Mouse (Mus musculus): ENCODE data around the gene Kat2b.
"Not testable (repeated sequence)": the region's sequence is repeated elsewhere in the genome, so short reads cannot be mapped to it uniquely, and the experiment has no call there.

Gene Kat2b

GRCm38 (mm10) chr17:53603236-53603635, 36.6 kb downstream of the Kat2b start:
- not testable (repeated sequence) for DNase-seq (ENCODE audit: low spot score)

DNA sequence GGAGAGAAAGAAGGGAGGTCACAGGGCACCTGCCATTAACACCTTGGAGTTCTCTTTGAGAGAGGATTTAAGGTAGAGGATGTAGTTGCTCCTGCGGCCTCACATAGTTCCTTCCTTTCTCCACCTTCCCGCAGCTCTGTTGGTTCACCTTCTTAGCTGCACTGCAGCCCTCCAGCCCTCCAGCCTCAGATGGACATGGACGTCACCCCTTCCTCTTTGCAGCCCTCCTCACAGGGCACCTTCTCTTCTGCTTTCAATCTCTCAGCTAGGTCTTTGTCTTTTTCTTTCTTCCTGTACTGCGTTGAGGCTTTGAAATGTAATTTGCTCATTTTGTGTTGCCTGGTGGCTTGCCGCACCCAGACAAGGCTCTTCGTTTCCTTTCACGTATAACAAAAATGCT, 39.4 kb downstream of the Kat2b start:
- not testable (repeated sequence) for DNase-seq (ENCODE audit: low spot score)

DNA sequence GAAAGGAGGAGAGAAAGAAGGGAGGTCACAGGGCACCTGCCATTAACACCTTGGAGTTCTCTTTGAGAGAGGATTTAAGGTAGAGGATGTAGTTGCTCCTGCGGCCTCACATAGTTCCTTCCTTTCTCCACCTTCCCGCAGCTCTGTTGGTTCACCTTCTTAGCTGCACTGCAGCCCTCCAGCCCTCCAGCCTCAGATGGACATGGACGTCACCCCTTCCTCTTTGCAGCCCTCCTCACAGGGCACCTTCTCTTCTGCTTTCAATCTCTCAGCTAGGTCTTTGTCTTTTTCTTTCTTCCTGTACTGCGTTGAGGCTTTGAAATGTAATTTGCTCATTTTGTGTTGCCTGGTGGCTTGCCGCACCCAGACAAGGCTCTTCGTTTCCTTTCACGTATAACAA, 42.3 kb downstream of the Kat2b start:
- DNase-seq (ENCODE audit: low spot score): not testable (repeated sequence)

DNA sequence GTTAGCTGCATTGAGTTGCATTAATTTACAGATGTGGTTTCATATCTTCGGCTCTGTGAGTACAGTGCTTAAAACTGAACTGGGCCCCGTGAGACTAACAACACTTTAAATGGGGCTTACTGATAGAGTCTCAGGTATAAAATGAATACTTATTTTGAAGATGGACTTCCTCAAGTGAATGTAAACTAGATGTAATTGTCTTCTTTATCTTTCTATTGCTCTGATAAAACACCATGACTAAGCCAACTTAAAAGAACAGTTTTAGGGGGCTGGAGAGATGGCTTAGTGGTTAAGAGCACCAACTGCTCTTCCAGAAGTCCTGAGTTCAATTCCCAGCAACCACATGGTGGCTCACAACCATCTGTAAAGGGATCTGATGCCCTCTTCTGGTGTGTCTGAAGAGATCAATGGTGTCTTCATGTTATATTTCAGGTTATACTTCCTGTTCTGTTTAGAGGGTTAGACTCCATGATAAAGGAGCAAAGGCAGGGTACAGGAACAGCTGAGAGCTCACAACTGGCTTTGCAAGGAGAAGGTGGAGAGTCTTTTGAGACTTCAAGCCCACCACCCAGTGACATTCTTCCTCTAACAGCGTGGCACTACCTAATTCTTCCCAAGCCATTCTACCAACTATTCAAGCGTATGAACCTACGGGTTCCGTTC, 50.8 kb downstream of the Kat2b start:
- no peak for DNase-seq (ENCODE audit: low spot score)

GRCm38 (mm10) chr17:53618369-53618768, 51.7 kb downstream of the Kat2b start:
- no peak for DNase-seq (ENCODE audit: low spot score)

GRCm38 (mm10) chr17:53619391-53619790, 52.7 kb downstream of the Kat2b start:
- DNase-seq (ENCODE audit: low spot score): no peak

DNA sequence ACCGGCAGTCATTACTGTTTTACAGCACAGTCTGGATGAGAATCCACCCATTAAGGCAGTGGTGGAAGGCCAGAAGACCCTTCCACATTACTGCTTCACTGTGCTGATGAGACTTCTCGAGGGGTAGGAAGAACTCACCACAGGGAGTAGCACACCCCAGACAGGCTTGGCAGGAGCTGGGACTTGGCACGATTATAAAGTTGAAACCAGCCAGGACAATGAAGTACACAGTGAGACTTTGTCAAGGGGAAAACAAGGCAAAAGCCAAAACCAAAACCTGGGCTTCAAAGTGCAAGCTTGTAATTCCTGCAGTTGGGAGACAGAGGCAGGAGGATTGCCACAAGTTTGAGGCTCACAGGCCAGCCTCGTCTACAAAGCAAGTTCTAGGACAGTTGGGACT, 54.0 kb downstream of the Kat2b start:
- no peak for DNase-seq (ENCODE audit: low spot score)

GRCm38 (mm10) chr17:53622125-53622524, 55.5 kb downstream of the Kat2b start:
- no peak for DNase-seq (ENCODE audit: low spot score)

DNA sequence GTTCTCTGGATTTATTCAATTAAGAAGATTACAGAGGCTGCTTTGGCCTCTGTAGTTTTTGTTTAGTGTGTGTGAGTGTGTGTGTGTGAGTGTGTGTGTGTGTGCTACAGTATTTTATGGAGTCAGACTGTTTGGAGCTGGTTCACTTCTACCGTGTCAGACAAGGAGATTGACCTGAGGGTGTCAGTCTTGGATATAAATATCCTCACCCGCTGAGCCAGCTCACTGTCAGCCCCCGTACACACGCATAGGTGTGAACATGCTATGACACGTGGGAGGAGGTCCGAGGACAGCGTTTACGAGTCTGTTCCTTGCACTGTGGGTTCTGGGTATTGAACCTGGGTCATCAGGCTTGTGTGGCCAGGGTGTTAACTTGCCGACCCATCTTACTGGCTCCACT, 57.1 kb downstream of the Kat2b start:
- DNase-seq (ENCODE audit: low spot score): no peak

GRCm38 (mm10) chr17:53626160-53626559, 59.5 kb downstream of the Kat2b start:
- no peak for DNase-seq (ENCODE audit: low spot score)

DNA sequence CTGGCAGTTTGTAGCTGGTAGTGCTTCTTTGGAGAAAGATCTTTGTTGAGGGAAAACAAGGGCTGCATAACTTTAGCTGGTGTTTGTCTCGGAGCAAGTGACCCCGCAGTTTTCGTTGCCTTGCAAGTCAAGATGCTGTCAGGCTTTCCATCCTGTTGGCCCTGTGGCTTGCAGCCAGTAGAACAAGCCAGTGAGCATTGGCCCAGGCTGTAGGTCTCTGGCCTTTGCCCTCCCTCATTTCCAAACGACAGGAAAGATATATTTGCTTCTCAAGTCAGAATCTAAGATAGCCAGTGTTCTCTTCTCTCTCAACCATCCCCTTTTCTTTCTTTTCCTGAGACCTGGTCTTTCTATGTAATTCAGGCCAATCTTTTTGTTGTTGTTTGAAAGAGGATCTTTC, 60.8 kb downstream of the Kat2b start:
- DNase-seq (ENCODE audit: low spot score): no peak

DNA sequence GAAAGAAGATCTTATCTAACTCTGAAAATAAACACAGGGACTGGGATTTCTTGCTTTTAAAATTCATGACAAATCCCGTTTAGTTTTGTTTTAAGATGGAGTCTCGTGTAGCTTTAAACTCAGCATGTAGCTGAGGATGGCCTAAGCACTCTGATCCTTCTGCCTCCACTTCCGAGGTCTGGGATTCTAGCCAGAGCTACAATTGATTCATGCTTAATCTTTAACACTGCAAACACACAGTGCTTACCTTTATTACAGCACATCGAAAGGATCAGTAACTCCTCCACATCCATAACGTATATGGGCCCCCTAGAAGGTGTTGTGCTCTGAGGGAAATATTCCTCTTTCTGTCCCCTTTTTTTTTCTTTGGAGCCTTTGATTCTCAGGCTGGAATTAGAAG, 61.5 kb downstream of the Kat2b start:
- DNase-seq (ENCODE audit: low spot score): no peak

DNA sequence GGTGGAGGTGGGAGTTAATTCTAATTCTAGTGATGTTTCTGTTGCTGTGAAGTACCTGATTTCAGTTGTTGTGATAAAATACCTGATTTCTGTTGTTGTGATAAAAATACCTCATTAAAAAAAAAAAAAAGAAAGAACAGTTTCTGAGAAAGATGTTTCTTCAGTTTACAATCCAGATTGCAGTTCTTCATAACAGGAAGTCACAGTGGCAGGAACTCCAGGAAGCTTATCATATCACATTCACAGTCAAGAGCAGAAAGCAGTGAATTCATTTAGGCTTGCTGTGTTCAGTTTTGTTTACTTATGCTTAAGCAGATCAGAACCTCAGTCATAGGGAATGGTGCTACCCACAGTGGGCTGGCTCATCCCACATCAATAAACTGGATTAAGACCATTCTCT, 64.7 kb downstream of the Kat2b start:
- DNase-seq (ENCODE audit: low spot score): no peak

DNA sequence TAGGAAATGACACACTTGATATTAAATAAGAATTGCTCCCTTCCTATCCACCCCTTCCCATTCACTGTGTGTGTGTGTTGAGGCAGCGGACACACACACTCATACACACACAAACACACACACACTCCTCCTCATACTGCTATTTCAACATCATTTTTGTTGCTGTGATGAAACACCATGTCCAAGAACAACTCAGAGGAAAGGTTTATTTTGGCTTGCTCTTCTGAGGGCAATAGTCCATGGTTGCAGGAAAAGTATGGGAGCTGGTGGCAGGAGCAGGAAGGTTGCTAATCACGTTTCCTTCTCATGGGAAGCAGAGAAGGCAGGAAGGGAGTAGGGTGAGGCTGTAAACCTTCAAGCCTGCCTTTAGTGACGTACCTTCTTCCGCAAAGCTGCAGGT, 76.7 kb downstream of the Kat2b start:
- no peak for DNase-seq (ENCODE audit: low spot score)

GRCm38 (mm10) chr17:53650251-53650661, 83.6 kb downstream of the Kat2b start:
- no peak for DNase-seq (ENCODE audit: low spot score)

DNA sequence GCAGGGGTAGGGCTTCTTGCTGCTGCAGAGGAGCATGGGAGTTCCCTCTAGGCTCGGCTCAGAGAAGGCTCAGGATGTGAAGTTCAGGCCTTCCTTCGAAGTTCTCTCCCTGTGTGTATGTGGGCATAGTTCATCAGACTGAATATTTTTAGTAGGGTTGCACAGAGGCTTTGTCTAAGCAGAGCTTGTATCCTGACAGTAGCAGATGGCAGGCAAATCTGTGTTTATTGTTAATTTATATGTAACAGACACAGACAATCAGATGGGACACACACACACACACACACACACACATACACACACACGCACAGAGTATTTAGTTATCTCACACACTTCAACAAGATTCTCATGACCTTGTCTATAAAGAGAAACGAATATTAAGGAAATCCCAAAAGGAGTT, 87.9 kb downstream of the Kat2b start:
- no peak for DNase-seq (ENCODE audit: low spot score)

DNA sequence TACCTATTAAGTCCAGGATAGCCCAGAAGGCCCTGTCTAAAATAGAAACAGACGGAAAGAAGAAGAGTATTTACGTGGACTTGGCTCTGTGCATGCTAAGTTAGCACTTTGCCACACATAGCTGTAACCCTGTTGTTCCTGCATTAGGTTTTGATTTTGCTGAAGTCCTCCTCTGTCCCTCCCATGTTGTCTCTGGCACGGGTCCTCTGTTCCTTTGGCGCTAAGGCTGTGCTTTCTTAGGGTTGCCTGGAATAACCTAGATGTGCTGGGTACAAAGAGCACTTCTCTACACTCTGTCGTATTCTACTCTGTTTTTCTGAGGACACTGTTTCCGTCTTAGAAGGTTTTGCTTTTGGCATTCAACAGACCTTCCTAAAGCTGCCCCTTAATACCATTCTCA, 88.4 kb downstream of the Kat2b start:
- no peak for DNase-seq (ENCODE audit: low spot score)

DNA sequence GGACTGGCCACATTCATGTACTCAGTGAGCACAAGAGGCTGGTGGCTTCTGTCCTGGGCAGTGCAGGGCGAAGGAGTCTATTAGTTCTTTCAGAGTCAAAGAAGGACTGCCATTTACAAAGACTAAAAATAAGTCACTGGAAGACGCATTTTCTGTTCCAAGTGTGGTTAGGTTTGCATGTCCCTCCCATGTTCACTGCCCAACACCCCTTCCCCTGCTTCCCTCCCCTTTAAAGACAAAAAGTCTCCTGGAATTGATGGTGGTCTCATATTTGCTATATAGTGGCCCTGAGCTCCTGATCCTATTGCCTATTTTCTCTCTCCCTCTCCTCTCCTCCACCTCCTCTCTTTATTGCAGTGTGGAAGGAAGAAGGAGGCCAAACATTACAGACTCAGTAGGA, 89.3 kb downstream of the Kat2b start:
- no peak for DNase-seq (ENCODE audit: low spot score)

GRCm38 (mm10) chr17:53656369-53656860, 89.8 kb downstream of the Kat2b start:
- DNase-seq (ENCODE audit: low spot score): no peak

GRCm38 (mm10) chr17:53657391-53657790, 90.7 kb downstream of the Kat2b start:
- not testable (repeated sequence) for DNase-seq (ENCODE audit: low spot score)

DNA sequence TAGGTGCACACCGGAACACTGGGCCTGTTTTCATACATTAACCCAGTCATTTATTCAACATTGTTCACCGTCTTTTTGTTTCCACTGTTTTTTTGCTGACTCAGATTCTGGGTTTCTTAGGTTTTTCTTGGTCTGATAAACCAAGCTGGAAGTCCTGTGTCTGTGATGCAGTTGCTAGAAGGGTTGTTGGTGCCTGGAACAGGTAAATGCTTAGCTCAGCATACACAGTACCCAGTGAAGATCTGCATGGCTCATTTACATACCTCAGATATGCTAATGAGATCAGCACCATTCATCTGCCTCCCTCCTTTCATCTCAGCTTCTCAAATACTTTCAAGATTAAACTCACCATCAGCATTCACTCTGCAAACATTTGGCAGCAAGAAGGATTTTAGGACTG, 92.0 kb downstream of the Kat2b start:
- DNase-seq (ENCODE audit: low spot score): no peak

DNA sequence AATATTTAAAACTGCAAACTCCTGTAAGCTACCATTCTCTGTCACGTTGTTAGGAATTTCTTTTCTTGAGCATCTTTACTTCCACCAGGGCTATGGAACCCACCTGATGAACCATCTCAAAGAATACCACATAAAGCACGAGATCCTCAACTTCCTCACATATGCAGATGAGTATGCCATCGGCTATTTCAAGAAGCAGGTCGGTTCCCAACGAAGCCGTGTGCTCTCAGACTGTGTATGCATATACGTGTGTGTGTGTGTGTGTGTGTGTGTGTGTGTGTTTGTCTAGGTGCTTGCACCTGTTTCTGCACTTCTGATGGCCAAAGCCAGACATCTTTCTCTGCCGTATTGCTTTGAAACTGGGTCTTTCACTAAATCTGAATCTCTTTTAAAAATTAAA, 92.6 kb downstream of the Kat2b start:
- no peak for DNase-seq (ENCODE audit: low spot score)

GRCm38 (mm10) chr17:53659738-53660137, 93.1 kb downstream of the Kat2b start:
- DNase-seq (ENCODE audit: low spot score): no peak

DNA sequence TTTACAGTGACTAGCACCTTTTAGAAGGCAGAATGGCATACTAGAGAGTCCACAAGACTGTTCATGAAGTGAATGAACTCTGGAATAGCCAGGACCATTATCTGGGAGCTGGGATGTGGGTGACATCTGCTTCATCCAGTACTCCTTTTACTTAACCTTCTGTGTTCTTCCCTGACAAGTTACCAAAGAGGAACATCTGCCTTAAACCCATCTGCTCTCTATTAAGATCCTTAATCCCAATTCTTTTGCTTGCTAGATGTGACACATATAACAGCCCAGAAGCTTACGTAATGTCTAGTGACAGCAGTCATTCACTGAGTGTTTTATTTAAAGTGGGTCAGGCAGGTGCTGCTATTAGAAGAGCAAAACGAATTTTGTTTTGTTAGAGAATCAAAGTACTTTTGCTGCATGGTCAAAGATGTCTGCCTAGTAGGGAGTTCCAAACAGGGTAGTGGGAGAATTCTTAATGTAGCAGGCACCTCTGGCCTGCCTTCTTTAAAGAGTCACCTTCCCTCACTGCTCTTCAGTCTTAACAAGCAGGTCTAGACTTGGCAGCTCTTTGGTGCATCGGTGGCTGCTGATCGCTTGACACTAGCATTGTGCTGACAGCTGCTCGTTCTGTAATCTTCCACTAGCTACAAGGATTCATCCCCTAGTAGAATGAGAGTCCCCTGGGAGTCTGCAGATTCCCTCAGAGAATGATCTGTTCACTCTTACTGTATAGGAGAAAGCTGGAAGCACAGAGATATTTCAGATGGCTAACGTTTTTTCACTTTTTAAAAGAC, 94.6 kb downstream of the Kat2b start:
- no peak for DNase-seq (ENCODE audit: low spot score)
